Mouse (Mus musculus) MEL (cell line): ENCODE data around the gene Hsp90ab1.

Source experiments
- BHLHE40 ChIP-seq: IDR thresholded peaks from 2 replicates; pipeline ENCODE4 v1.6.1; 2012; ENCODE audit warnings: low read depth, mild to moderate bottlenecking, inconsistent platforms, low read length, improper control_type of control experiment, borderline replicate concordance
- CTCF ChIP-seq, 3 experiments: IDR thresholded peaks in 2 of 3; conservative IDR thresholded peaks in 1 of 3; 2 replicates each; pipeline ENCODE4 v1.5.1; 2011 to 2012; ENCODE audit warnings: low read length in 3 of 3, low read depth in 2 of 3, mild to moderate bottlenecking in 2 of 3, improper control_type of control experiment in 1 of 3, inconsistent platforms in 1 of 3, mixed read lengths in 1 of 3, moderate library complexity in 1 of 3; ENCODE audit not compliant: control insufficient read depth in 1 of 3, insufficient read depth in 1 of 3, poor library complexity in 1 of 3, severe bottlenecking in 1 of 3
- ELF1 ChIP-seq: IDR thresholded peaks from 2 replicates; pipeline ENCODE4 v1.6.1; 2014; ENCODE audit warnings: low read depth, mild to moderate bottlenecking, inconsistent platforms, low read length, improper control_type of control experiment, moderate library complexity
- MAX ChIP-seq: IDR thresholded peaks from 2 replicates; pipeline ENCODE4 v1.6.1; 2011; ENCODE audit warnings: low read length, improper control_type of control experiment
- MAZ ChIP-seq: IDR thresholded peaks from 2 replicates; pipeline ENCODE4 v1.6.1; 2012; ENCODE audit warnings: low read depth, mild to moderate bottlenecking, inconsistent platforms, low read length, improper control_type of control experiment
- NELFE ChIP-seq: IDR thresholded peaks from 2 replicates; pipeline ENCODE4 v1.6.1; 2011; ENCODE audit warnings: low read depth, low read length, improper control_type of control experiment
- POLR2A ChIP-seq, 2 experiments: IDR thresholded peaks; 2 replicates each; pipeline ENCODE4 v1.6.1; 2011 to 2012; ENCODE audit warnings: low read length in 2 of 2, mild to moderate bottlenecking in 2 of 2, control low read depth in 1 of 2, improper control_type of control experiment in 1 of 2, low read depth in 1 of 2, moderate library complexity in 1 of 2; ENCODE audit not compliant: control insufficient read depth in 1 of 2, insufficient read depth in 1 of 2, poor library complexity in 1 of 2
- ZKSCAN1 ChIP-seq: IDR thresholded peaks from 2 replicates; pipeline ENCODE4 v1.6.1; 2012; ENCODE audit warnings: low read depth, mild to moderate bottlenecking, inconsistent platforms, low read length, improper control_type of control experiment, moderate library complexity
- ZNF384 ChIP-seq: IDR thresholded peaks from 2 replicates; pipeline ENCODE4 v1.6.1; 2012; ENCODE audit warnings: low read depth, mild to moderate bottlenecking, inconsistent platforms, low read length, improper control_type of control experiment

- no peak for TF ChIP-seq NELFE
- no peak for TF ChIP-seq ZKSCAN1
- no peak for TF ChIP-seq MAX
- no peak for TF ChIP-seq CTCF (IDR thresholded peaks at IDR 0.05 in 2 of 3, conservative IDR thresholded peaks at IDR 0.05 in 1 of 3; ENCODE audit: control insufficient read depth in 1 of 3, insufficient read depth in 1 of 3, low read depth in 2 of 3, low read length in 3 of 3, poor library complexity in 1 of 3, severe bottlenecking in 1 of 3)
- TF ChIP-seq BHLHE40 = no peak
- no peak for TF ChIP-seq MAZ
- no peak for TF ChIP-seq POLR2A (IDR thresholded peaks at IDR 0.05; ENCODE audit: control insufficient read depth in 1 of 2, insufficient read depth in 1 of 2, low read depth in 1 of 2, low read length in 2 of 2, poor library complexity in 1 of 2)
- TF ChIP-seq ELF1 = no peak
- no peak for TF ChIP-seq ZNF384
Observed at GRCm38 (mm10) chr17:45601877-45602304, 28.8 kb upstream of the Hsp90ab1 start, which contains the start of gene Mymx.
